Mouse (Mus musculus): ENCODE data around the gene Gm9.
A peak's percentile ranks its signal among the peaks of the same experiment; 100 is the strongest.
"Not testable (repeated sequence)": the region's sequence is repeated elsewhere in the genome, so short reads cannot be mapped to it uniquely, and the experiment has no call there.

The Gm9 gene

GRCm38 (mm10) chrX:37210941-37211340 lies at the start of gene Gm9:
TSS of gene Gm9 (minus strand) at chrX:37211041.
- DNase-seq (ENCODE audit: low spot score): no peak

- DNase-seq (ENCODE audit: low spot score): not testable (repeated sequence)
These were observed 38.8 kb upstream of the Gm9 start, which contains the start of gene Rhox3a for GRCm38 (mm10) chrX:37249619-37250018. TSS of gene Rhox3a (plus strand) at chrX:37249919.

GRCm38 (mm10) chrX:37244676-37245075 lies 33.8 kb upstream of the Gm9 start, which contains the start of gene Rhox2a:
TSS of gene Rhox2a (plus strand) at chrX:37244976.
- DNase-seq (ENCODE audit: low spot score): not testable (repeated sequence)

- DNase-seq (ENCODE audit: low spot score): not testable (repeated sequence)
These were observed 11.3 kb upstream of the Gm9 start, which contains the start of gene Rhox1 for GRCm38 (mm10) chrX:37222158-37222557. TSS of gene Rhox1 (minus strand) at chrX:37222258.

GRCm38 (mm10) chrX:37198676-37199075 lies 12.2 kb downstream of the Gm9 start:
- no peak for DNase-seq (ENCODE audit: low spot score)

GRCm38 (mm10) chrX:37191744-37192379 lies 19.0 kb downstream of the Gm9 start:
- DNase-seq (ENCODE audit: low spot score): peak; percentile 10

GRCm38 (mm10) chrX:37191105-37191743 lies 19.6 kb downstream of the Gm9 start, which contains the start of the genes Ndufa1 and Rnf113a1:
TSS of gene Ndufa1 (minus strand) at chrX:37191163.
TSS of gene Rnf113a1 (plus strand) at chrX:37191245.
- DNase-seq (ENCODE audit: low spot score): peak; percentile 76

- DNase-seq (ENCODE audit: low spot score): no peak
These were observed 20.1 kb downstream of the Gm9 start for GRCm38 (mm10) chrX:37190755-37191104.

- DNase-seq (ENCODE audit: low spot score): not testable (repeated sequence)
These were observed 26.4 kb downstream of the Gm9 start for GRCm38 (mm10) chrX:37184401-37184800.

- no peak for DNase-seq (ENCODE audit: low spot score)
These were observed 42.1 kb downstream of the Gm9 start, which contains the start of gene Akap14 for GRCm38 (mm10) chrX:37168742-37169141. TSS of gene Akap14 (minus strand) at chrX:37168842.

- peak; percentile 52 for DNase-seq (ENCODE audit: low spot score)
These were observed 43.8 kb downstream of the Gm9 start for GRCm38 (mm10) chrX:37167085-37167484.

- DNase-seq (ENCODE audit: low spot score): no peak
These were observed 47.7 kb downstream of the Gm9 start for GRCm38 (mm10) chrX:37163115-37163514.

GRCm38 (mm10) chrX:37161169-37161568 lies 49.7 kb downstream of the Gm9 start:
- no peak for DNase-seq (ENCODE audit: low spot score)

All from MN1 (cell line).